Mouse (Mus musculus): Measurements from ENCODE around the gene Vmp1. TPM values are rescaled to one million over a fixed set of nuclear protein-coding genes. Genes with fewer than 3 reads are reported as not detected.
A peak's percentile ranks its signal among the peaks of the same experiment; 100 is the strongest.

The Vmp1 gene
- polyA plus RNA-seq, 1 experiment from 2014 or later, result 95.0 TPM

DNA sequence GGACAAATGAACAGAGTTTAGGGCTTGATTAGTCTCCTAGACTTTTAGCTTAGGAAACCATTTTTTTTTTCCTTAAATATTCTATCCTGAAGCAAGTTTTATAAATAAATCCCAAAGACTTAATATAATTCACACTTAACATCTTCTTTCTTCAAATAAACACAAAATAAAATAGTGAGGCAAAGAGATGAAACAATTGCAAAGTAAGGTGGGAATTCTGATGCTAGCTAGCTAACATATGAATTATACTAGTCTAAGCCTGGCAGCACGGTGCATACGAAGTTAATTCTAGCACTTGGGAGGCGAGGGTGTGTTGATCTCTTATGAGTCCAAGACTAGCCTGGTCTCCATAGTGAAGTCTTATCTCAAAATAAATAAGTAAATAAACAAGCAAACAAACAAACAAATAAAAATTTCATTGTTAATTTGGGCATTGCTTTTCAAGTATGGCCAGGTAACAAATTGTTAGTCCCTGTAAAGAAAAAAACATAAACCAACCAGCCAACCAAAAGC, 100.3 kb downstream of the Vmp1 start:
- no peak overlapping the region for H3K9ac ChIP-seq (ENCODE audit: low read length)
- 74% methylated on average over 3 of the region's 3 CpGs for WGBS
- H3K4me3 ChIP-seq (ENCODE audit: low read length), result no peak overlapping the region
- peaks cover 40% of the 10 kb centered on the region for H3K4me1 ChIP-seq (ENCODE audit: control insufficient read depth, insufficient read depth, low read length)
- H3K27ac ChIP-seq (ENCODE audit: low read length), result no peak overlapping the region
- no peaks in the 10 kb centered on the region for H3K27me3 ChIP-seq (ENCODE audit: control insufficient read depth, insufficient read depth, low read length)
- ATAC-seq (replicated peaks; ENCODE audit: extremely low read depth, insufficient read depth, low FRiP score), result no peak
- H3K4me2 ChIP-seq (ENCODE audit: low read depth, low read length), result no peak overlapping the region
- peaks cover 2% of the 10 kb centered on the region; the same call in 1 of the 2 replicates for H3K36me3 ChIP-seq (ENCODE audit: control insufficient read depth, insufficient read depth)
- no peaks in the 10 kb centered on the region for H3K9me3 ChIP-seq (replicated peaks; ENCODE audit: control insufficient read depth, low read length)

DNA sequence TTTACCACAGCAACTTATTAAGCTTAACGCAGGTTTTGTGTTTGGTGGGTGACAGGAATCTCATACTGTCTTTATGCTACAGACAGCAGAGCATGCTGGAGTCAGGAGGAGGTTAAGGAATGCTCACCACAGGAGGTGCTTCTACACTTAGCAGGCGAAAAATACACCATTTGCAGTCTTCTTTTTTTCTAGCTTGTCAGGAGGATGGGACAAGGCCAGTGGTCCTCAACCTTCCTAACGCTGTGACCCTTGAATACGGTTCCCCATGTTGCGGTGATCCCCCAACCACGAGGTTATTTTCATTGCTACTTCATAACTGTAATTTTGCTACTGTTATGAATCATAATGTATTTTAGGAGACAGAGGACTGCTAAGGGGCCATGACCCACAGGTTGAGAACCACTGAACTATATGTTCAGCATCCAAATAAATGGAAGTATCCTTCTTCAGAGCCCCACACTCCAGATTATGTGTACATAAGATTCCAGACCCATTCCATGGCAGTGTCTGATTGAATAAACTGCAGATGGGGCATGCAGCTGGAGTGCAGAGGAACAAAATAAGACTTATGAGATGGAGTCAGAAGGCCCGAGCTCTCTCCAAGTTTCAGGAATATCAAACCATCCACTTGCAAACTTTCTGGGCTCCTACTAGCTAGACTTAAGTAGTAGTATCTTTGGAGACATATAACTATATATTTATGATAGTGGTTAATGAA, 100.9 kb downstream of the Vmp1 start:
- Histone ChIP-seq H3K9me3 (replicated peaks; ENCODE audit: control insufficient read depth, low read length) (no peaks in the 10 kb centered on the region), H3K4me1 (ENCODE audit: control insufficient read depth, insufficient read depth, low read length) (peaks cover 35% of the 10 kb centered on the region), H3K27me3 (ENCODE audit: control insufficient read depth, insufficient read depth, low read length) (no peaks in the 10 kb centered on the region), H3K4me2 (ENCODE audit: low read depth, low read length) (peak overlapping the region; percentile 15; the same call in 1 of the 2 replicates), H3K4me3 (ENCODE audit: low read length) (no peak overlapping the region), H3K27ac (ENCODE audit: low read length) (peak overlapping the region; percentile 92), H3K9ac (ENCODE audit: low read length) (no peak overlapping the region), H3K36me3 (ENCODE audit: control insufficient read depth, insufficient read depth) (peaks cover 2% of the 10 kb centered on the region; the same call in 1 of the 2 replicates)
- ATAC-seq (replicated peaks; ENCODE audit: extremely low read depth, insufficient read depth, low FRiP score), result no peak
- WGBS, result 81% methylated on average over 7 of the region's 7 CpGs

GRCm38 (mm10) chr11:86581943-86582542, 101.6 kb downstream of the Vmp1 start:
- peak overlapping the region; percentile 68; the same call in 1 of the 2 replicates for H3K9ac ChIP-seq (ENCODE audit: low read length)
- H3K4me2 ChIP-seq (ENCODE audit: low read depth, low read length), result peak overlapping the region; percentile 61
- H3K9me3 ChIP-seq (replicated peaks; ENCODE audit: control insufficient read depth, low read length), result no peaks in the 10 kb centered on the region
- H3K36me3 ChIP-seq (ENCODE audit: control insufficient read depth, insufficient read depth), result peaks cover 2% of the 10 kb centered on the region; the same call in 1 of the 2 replicates
- H3K4me1 ChIP-seq (ENCODE audit: control insufficient read depth, insufficient read depth, low read length), result peaks cover 38% of the 10 kb centered on the region
- no peak overlapping the region for H3K4me3 ChIP-seq (ENCODE audit: low read length)
- no peaks in the 10 kb centered on the region for H3K27me3 ChIP-seq (ENCODE audit: control insufficient read depth, insufficient read depth, low read length)
- WGBS, result 68% methylated on average over 12 of the region's 12 CpGs
- peak overlapping the region; percentile 92 for H3K27ac ChIP-seq (ENCODE audit: low read length)
- ATAC-seq (replicated peaks; ENCODE audit: extremely low read depth, insufficient read depth, low FRiP score), result no peak

DNA sequence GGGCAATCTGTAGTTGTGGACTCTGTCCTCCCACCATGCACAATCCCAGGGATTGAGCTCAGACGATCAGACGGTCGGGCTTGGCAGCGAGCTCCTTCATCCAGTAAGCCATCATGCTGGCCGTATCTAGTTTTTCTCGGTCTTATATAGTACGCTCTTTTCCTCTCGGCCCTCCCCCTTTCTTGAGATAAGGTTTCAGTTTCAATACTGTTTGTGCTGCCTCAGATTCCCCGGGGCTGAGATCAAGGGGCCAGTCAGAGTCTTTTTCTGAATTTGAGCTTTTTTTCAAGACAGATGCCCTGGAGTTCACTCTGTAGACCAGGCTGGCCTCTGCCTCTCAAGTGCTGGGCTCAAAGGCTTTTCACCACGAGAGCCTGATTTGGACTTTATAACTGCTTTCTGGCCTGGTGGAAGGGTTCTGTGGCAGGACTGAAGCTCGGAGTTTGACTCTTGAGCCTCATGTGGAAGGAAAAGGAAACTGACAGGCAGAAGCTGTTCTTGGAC, 102.3 kb downstream of the Vmp1 start:
- Histone ChIP-seq H3K4me3 (ENCODE audit: low read length) (peak overlapping the region; percentile 36), H3K9ac (ENCODE audit: low read length) (peak overlapping the region; percentile 68), H3K4me1 (ENCODE audit: control insufficient read depth, insufficient read depth, low read length) (peaks cover 40% of the 10 kb centered on the region), H3K27ac (ENCODE audit: low read length) (peak overlapping the region; percentile 92), H3K9me3 (replicated peaks; ENCODE audit: control insufficient read depth, low read length) (no peaks in the 10 kb centered on the region), H3K27me3 (ENCODE audit: control insufficient read depth, insufficient read depth, low read length) (no peaks in the 10 kb centered on the region), H3K4me2 (ENCODE audit: low read depth, low read length) (peak overlapping the region; percentile 61), H3K36me3 (ENCODE audit: control insufficient read depth, insufficient read depth) (peaks cover 2% of the 10 kb centered on the region; the same call in 1 of the 2 replicates)
- 14% methylated on average over 11 of the region's 11 CpGs for WGBS
- no peak for ATAC-seq (replicated peaks; ENCODE audit: extremely low read depth, insufficient read depth, low FRiP score)

DNA sequence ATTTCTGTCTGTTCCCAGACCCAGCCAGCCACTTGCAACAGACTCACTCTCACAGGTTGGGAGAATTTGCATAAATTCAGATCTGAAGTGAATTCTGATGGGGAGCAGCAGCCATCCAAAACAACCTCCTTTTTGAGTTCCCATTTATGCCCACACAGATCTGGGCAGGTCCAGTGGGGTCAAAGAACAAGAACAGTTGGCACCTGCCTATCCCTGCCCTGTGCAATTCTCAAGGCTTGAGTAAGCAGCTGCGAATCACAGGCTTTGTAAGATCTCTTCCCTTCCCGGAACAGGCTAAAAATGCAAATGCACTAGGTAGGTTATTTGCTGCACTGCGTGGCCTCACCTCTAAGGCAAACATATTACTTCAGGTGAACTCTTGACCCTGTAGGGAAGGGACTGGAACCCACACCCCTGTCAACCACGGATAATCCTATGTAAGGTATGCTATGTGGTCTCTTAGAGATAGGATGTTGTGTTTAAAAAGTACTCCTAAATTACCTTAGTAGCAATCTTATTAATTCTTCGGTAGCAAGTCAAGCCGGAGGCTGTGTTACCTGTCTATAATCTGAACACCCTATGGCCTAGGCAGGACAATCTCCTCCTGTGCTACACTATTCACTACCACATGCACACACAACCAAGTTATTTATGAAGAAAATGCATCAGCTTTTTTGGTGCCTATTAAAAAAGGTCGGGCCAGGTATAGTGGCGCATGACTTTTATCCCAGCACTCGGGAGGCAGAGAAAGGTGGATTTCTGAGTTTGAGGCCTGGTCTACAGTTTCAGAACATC, 103.1 kb downstream of the Vmp1 start:
- Histone ChIP-seq H3K4me1 (ENCODE audit: control insufficient read depth, insufficient read depth, low read length) (peaks cover 40% of the 10 kb centered on the region), H3K27me3 (ENCODE audit: control insufficient read depth, insufficient read depth, low read length) (no peaks in the 10 kb centered on the region), H3K4me2 (ENCODE audit: low read depth, low read length) (peak overlapping the region; percentile 61), H3K9me3 (replicated peaks; ENCODE audit: control insufficient read depth, low read length) (no peaks in the 10 kb centered on the region), H3K4me3 (ENCODE audit: low read length) (no peak overlapping the region), H3K36me3 (ENCODE audit: control insufficient read depth, insufficient read depth) (peaks cover 2% of the 10 kb centered on the region; the same call in 1 of the 2 replicates), H3K27ac (ENCODE audit: low read length) (peak overlapping the region; percentile 92), H3K9ac (ENCODE audit: low read length) (no peak overlapping the region)
- 82% methylated on average over 9 of the region's 9 CpGs for WGBS
- ATAC-seq (replicated peaks; ENCODE audit: extremely low read depth, insufficient read depth, low FRiP score), result no peak

DNA sequence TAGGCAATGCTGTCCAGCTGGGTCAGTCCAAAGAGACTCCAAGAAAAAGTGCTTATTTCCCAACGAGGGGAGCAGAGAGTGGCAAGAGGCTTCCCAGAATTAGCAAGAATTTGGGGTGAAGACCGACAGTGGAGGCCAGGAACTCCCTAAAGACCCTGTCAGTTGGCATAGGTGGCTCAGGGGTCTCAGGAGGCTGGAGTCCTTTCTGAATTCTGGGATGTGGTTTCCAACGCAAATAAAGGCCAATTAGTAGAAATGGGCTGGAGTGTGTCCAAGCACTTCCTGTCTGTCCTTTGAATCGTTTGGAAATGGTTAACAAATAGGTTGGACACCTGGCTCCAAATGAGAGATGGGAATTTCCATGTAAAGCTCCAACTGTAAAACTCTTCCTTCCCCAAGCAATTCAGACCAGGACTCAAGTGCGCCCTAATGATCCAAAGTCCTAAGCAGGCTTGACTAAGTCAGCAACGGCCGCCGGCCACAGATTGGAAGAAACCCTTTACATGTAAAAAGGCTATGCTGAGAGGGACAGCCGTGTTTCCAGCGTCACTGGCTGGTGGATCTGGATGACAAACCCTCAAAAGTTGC, 103.8 kb downstream of the Vmp1 start:
- no peak overlapping the region for H3K4me3 ChIP-seq (ENCODE audit: low read length)
- H3K27ac ChIP-seq (ENCODE audit: low read length), result peak overlapping the region; percentile 57
- no peak overlapping the region for H3K9ac ChIP-seq (ENCODE audit: low read length)
- H3K9me3 ChIP-seq (replicated peaks; ENCODE audit: control insufficient read depth, low read length), result no peaks in the 10 kb centered on the region
- H3K36me3 ChIP-seq (ENCODE audit: control insufficient read depth, insufficient read depth), result peaks cover 2% of the 10 kb centered on the region; the same call in 1 of the 2 replicates
- WGBS, result 72% methylated on average over 10 of the region's 10 CpGs
- no peak overlapping the region for H3K4me2 ChIP-seq (ENCODE audit: low read depth, low read length)
- ATAC-seq (replicated peaks; ENCODE audit: extremely low read depth, insufficient read depth, low FRiP score), result no peak
- H3K4me1 ChIP-seq (ENCODE audit: control insufficient read depth, insufficient read depth, low read length), result peaks cover 40% of the 10 kb centered on the region
- H3K27me3 ChIP-seq (ENCODE audit: control insufficient read depth, insufficient read depth, low read length), result no peaks in the 10 kb centered on the region

GRCm38 (mm10) chr11:86578809-86579730, 104.6 kb downstream of the Vmp1 start:
- peaks cover 36% of the 10 kb centered on the region for H3K4me1 ChIP-seq (ENCODE audit: control insufficient read depth, insufficient read depth, low read length)
- no peak overlapping the region for H3K4me3 ChIP-seq (ENCODE audit: low read length)
- peak overlapping the region; percentile 26; the same call in 1 of the 2 replicates for H3K4me2 ChIP-seq (ENCODE audit: low read depth, low read length)
- H3K9ac ChIP-seq (ENCODE audit: low read length), result peak overlapping the region; percentile 16; the same call in 1 of the 2 replicates
- no peaks in the 10 kb centered on the region for H3K27me3 ChIP-seq (ENCODE audit: control insufficient read depth, insufficient read depth, low read length)
- H3K36me3 ChIP-seq (ENCODE audit: control insufficient read depth, insufficient read depth), result peaks cover 2% of the 10 kb centered on the region; the same call in 1 of the 2 replicates
- no peaks in the 10 kb centered on the region for H3K9me3 ChIP-seq (replicated peaks; ENCODE audit: control insufficient read depth, low read length)
- peak overlapping the region; percentile 57 for H3K27ac ChIP-seq (ENCODE audit: low read length)
- WGBS, result 59% methylated on average over 25 of the region's 25 CpGs
- ATAC-seq (replicated peaks; ENCODE audit: extremely low read depth, insufficient read depth, low FRiP score), result no peak

All from heart, embryonic 16.5 days (tissue).